Mouse (Mus musculus): ENCODE results near the gene Slc30a1. TPM values are rescaled to one million over a fixed set of nuclear protein-coding genes. Genes with fewer than 3 reads are reported as not detected.

Gene Slc30a1
- total RNA-seq, 2 experiments from 2014 or later = 21.1 to 30.1 TPM

DNA sequence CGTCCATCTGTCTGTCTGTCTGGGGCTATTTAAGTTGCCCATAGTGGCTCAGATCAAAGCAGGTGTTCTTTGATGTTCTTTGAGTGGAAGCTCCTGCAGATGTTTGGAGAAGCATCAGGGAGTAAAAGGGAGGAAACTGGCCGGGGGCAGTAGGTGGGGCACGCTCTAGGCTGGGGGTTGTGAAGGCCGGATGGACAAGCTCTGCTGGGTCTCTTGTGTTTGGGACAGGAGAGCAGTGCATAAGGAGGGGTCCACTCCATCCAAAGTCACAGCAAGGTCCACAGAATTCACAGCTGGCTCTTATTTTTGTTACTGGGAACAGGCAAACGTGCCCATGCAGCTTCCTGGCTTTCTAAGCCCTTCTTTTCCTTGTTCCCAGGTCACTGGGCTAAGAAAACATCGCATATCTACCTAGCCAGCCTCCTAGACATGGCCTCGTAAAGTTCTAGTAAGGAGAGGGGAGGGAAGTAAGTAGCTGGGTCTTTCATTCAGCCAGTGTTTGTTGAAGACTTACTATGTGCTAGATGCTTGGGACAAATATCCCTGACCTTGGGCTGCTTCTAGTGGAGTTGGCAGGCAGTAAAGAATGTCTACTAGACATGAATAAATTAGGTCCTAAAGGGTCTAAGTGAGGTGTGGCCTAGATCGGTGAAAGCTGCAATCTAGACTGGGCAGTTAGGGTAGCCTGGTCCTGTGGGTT, 25.9 kb downstream of the Slc30a1 start:
- ATAC-seq (replicated peaks; ENCODE audit: low FRiP score, poor library complexity, severe bottlenecking) = no peak

DNA sequence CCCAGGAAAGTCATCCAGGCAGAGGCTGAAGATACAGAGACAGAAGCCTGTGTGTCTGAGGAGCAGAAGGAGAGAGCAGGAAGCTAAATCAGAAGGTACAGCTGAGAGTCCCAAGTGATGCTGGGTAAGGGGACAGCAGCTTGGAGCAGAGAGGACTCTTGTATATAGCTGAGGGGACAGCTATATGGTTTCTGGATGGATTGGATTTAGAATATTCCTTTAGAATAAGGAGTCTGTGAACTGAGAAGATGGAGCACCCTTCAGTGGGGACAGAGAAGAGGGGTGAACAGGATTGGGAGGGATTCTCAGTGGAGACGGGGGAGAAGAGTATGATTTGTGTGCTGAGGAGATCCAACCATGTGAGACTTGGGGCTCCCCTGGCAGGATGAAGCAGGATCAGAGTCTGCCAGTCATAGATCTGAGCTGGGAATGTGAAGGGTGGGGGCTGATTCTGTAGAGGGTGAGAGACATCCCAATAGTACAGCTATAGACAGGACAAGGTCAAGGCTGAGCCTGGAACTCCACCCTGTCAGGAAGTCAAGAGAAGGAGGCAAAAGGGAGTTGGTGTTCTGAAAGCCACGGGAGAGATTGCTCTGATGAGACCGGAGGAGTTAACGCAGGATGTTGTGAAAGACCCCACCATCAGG, 26.5 kb downstream of the Slc30a1 start:
- peak; percentile 52; the same call in 1 of the 2 replicates for ATAC-seq (replicated peaks; ENCODE audit: low FRiP score, poor library complexity, severe bottlenecking)

DNA sequence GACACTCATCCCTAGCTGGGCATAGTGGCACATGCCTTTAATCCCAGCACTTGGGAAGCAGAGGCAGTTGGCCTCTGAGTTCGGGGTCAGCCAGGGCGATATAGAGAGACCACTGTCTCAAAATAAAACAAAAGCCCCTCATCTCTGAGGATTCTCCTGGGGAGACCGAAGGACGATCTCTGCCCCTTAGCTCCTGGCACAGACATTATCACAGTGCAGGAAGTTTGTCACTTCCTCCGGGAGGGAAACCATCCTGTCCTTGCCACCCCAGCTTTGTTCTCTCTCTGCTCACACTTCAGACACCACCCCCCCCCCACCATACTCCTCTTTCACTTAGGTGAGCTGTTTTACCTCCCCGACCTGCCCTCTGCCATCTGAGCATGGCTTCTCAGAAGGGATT, 37.1 kb downstream of the Slc30a1 start:
- ATAC-seq (replicated peaks; ENCODE audit: low FRiP score, poor library complexity, severe bottlenecking) = no peak

DNA sequence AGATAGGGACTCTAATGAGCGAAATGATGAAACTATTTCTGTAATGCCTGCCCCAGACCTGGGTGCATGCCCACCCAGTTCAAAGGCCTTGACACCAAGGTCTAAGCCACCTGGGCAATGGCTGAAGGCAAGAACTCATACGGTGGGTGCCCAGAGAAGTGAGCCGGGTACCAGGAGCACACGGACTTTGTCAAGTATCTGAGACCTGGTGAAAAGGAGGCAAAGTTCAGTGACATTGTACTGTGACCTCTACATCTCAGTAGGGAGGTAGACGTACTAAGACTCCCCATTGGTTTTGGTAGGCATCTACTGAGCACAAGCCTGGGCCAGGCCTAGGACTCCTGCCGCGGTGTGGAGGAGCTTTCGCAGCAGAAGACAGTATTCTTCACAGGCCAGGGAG, 38.8 kb downstream of the Slc30a1 start:
- ATAC-seq (replicated peaks; ENCODE audit: low FRiP score, poor library complexity, severe bottlenecking) = peak; percentile 40; the same call in 1 of the 2 replicates

DNA sequence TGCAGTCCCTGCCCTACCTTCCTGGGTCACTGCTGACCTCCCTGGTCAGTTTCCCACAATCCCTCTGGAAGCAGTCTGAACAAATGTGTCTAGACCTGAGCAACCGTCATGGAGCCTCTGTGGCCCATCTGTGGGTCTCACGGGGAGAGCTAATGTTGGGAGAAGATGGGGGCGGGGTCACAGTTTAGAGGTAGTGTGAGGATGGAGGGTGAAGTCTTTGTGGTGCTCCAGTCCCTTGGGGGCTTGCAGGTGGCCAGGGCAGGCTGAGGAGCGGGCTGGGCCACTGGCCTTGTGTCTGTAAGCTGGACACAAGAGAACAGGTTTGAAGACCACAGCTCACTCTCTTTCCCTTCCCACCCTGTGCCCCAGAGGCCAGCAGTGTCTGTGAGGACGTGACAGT, 39.2 kb downstream of the Slc30a1 start:
- ATAC-seq (replicated peaks; ENCODE audit: low FRiP score, poor library complexity, severe bottlenecking) = no peak

DNA sequence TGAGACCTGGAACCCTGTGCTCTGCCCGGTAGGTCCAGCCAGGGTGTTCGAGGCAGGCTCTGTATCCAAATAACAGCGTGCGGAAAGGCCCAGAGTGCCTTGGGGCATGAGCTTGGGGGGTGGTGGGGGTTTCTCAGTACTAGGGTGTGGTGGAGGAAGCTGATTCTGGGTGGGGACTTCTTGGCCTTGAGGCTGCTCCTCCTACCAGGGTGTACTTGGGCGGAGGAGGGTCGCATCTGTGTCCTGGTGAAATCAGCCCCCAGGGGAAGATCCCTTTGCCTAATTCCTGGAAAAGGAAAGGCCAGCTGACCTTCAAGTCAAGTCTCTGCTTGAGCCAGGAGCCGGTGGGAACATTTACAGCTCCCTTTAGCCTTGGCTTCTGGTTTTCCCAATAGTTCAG, 39.7 kb downstream of the Slc30a1 start:
- ATAC-seq (replicated peaks; ENCODE audit: low FRiP score, poor library complexity, severe bottlenecking) = no peak

DNA sequence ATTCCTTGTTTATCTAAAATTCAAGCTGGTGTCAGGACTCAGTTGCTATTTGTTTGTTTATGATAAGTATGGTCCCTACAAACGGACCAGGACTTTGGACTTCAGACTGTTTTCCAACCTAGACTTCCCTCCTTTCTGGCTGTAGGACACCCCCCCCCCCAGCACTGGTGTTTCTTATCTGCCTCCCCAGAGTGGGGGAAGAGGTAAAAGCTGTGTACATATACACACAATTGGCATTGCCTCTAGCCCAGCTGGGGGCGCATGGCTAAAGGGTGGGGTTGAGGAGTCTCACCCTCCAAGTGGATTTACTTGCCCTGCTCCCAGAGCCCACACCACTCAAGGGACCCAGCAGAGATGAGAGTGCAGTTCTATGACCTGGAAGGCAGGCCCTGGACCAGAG, 40.3 kb downstream of the Slc30a1 start:
- no peak for ATAC-seq (replicated peaks; ENCODE audit: low FRiP score, poor library complexity, severe bottlenecking)

DNA sequence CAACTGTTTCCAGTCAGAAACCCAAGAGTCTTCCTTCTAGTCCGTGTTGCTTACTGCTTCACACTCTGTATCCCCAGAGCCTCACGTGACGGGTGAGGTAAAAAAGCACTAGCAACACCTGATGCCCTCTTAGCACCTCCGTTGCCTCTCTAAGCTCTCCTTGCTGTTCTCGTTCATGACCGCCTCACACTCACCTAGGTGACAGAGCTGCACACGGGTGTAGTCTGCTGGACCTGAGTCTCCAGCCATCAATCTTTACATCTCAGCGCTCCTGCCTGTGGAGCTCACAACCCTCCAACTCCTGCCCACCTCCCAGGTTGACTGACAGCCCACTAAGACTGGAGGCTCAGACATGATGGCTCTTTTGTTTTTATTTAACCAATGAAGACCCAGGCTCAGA, 41.2 kb downstream of the Slc30a1 start:
- ATAC-seq (replicated peaks; ENCODE audit: low FRiP score, poor library complexity, severe bottlenecking) = no peak

DNA sequence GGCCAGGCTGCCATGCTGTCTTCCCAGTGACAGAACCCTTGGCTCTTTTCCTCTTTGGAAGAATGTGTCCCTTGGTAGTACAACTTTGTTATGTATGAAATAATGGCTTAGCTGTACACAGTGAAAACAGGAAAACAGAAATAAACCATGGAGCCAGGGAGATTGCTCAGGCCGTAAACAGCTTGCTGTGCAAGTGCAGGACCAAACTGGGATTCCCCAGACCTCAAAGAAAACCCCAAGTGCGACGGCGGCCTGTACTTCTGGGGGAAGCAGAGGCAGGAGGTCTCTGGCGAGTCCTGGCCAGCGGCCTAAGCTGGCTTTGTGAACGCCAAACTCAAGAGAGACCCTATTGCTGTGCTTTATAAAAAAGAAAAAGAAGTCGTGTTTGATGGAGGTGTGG, 42.0 kb downstream of the Slc30a1 start:
- no peak for ATAC-seq (replicated peaks; ENCODE audit: low FRiP score, poor library complexity, severe bottlenecking)

DNA sequence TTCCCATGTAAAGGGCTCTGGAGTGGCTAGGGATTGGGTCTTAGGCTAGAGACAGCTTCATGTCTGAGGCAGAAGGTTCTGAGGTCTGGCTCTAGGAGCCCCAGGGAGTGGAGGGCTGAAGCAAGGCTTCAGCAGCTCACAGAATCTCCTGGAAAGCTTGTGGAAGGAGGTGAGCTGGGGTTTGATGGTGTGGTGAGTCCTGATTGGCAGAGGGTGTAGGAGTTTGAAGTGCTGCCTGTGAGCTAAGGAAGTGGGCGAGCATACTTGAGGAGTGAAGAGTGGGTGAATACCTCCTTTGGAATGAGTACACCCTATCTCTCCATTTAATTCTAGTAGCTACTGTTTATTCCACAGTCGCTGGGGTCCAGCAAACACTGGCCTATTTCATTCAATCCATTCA, 44.0 kb downstream of the Slc30a1 start:
- no peak for ATAC-seq (replicated peaks; ENCODE audit: low FRiP score, poor library complexity, severe bottlenecking)

DNA sequence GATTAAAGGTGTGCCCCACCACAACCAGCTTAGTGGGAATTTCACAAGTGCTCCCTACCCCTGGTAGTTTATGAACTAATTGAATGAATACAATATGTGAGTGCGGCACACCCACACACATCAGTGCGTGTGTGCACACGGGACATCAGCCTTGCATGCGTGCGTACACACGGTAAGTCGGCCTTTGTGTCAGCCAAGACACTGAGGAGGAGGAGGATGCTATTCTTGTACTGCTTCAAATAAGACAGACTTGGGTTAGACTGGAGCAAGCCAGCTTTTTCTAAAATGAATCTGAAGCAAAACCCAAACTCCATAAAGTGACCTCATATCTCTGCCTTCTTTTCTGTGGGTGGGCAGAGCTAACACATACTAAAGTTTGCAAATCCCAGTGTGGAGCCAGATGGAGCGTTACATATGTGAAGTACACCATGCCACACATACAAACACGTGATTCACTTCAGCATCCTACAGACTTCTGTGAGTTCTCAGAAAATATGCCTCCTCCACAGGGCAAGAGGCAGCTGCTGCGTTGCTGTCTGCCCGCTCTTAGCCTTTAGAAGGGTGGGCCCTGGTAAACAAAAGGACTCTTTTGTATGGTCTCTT, 46.3 kb downstream of the Slc30a1 start:
- no peak for ATAC-seq (replicated peaks; ENCODE audit: low FRiP score, poor library complexity, severe bottlenecking)

DNA sequence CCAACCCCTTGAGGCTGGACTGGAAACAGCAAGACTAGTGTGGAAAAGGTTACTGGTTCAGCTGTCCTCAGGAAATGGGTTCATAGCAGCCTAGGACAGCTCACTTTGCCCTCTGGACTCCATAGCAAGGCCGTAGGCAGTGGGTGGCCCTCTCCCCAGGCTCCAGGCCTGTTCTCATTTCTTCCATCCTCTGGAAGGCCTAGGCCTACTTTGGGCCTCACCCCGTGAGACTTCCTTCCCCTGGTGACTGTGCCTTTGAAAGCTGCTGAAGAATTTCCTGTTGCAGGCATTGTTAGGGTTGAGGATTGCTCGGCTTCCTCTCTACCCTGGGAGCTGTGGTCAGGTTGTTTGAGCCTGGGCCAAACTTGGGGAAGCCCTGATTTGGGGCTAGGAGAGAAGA, 48.5 kb downstream of the Slc30a1 start:
- no peak for ATAC-seq (replicated peaks; ENCODE audit: low FRiP score, poor library complexity, severe bottlenecking)

DNA sequence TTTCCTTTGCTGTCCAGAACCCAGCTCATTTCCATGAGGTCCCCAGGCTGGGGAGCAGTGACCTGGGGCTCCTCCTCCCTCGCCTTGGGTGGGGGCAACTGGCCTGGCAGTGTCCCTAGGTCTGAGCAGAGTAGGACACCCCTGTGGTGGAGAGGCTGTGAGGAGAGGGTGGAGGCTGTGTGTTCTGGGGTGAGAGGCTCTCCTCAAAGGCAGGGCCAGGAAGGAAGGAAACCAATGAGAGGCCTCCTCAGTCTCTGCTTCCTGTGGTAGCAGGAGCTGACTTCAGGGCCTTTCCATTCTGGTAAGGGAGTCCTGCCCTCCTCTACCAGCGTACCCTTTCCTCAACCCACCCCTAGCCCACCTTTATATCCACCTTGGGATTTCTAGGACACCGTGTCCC, 49.7 kb downstream of the Slc30a1 start:
- ATAC-seq (replicated peaks; ENCODE audit: low FRiP score, poor library complexity, severe bottlenecking) = no peak

DNA sequence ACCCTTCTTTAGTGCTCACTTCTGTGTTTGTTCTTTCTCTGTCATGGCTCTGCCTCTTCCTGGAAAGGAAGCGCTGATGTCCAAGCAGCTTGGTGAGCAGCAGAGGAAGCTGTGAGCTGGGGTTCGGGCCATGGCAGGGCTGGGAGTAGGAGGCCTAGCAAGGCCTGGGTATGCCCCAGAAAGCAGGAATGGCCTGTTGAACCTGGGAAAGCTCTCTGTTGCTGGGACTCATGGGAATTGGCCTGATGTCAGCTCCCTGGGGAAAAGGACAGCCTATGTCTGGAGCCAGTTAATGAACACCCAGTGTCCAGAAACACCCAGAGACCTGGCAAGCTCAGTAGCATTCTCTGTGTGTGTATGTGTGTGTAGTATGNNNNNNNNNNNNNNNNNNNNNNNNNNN, 50.3 kb downstream of the Slc30a1 start:
- no peak for ATAC-seq (replicated peaks; ENCODE audit: low FRiP score, poor library complexity, severe bottlenecking)

DNA sequence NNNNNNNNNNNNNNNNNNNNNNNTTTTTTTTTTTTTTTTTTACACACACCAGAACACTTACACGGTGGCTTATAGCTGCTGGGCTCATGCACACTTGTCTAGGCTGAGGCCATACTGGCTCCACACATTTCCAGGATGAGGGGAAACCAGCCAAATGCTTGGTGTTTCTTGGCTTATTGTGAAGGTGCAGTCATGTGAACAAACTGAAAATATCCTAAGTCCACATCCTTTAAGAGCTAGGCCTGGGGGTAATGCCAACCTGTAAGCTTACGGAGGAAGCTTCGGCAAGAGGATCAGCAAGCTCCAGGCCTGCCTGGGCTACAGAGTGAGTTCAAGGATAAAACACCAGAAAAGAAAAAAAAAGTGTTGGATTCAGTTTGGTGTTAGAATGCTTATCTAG, 50.8 kb downstream of the Slc30a1 start:
- no peak for ATAC-seq (replicated peaks; ENCODE audit: low FRiP score, poor library complexity, severe bottlenecking)

DNA sequence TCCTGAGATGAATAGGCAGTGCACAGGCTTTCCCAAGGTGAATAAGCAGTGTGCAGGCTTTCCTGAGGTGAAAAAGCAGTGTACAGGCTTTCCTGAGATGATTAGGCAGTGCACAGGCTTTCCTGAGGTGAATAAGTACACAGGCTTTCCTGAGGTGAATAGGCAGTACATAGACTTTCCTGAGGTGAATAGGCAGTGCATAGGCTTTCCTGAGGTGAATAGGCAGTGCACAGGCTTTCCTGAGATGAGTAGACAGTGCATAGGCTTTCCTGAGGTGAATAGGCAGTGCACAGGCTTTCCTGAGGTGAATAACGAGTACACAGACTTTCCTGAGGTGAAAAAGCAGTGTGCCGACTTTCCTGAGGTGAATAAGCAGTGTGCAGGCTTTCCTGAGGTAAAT, 54.4 kb downstream of the Slc30a1 start:
- no peak for ATAC-seq (replicated peaks; ENCODE audit: low FRiP score, poor library complexity, severe bottlenecking)

Other genes starting within 250 kb of the Slc30a1 start
- 7.9 and 16.3 TPM in 2 replicates for gene Lpgat1, start 188.9 kb upstream of the Slc30a1 start, total RNA-seq (2015; ENCODE audit: low replicate concordance)
- 5.7 and 8.5 TPM in 2 replicates for gene Lpgat1, start 188.9 kb upstream of the Slc30a1 start, total RNA-seq (2017; ENCODE audit: low replicate concordance)
- gene Nek2, start 85.3 kb upstream of the Slc30a1 start, total RNA-seq (2015; ENCODE audit: low replicate concordance) = 18.4 and 18.8 TPM in 2 replicates
- 29.2 and 65.2 TPM in 2 replicates for gene Nek2, start 85.3 kb upstream of the Slc30a1 start, total RNA-seq (2017; ENCODE audit: low replicate concordance)
- not detected in 2 replicates for gene Rd3, start 70.6 kb downstream of the Slc30a1 start, total RNA-seq (2015; ENCODE audit: low replicate concordance)
- gene Rd3, start 70.6 kb downstream of the Slc30a1 start, total RNA-seq (2017; ENCODE audit: low replicate concordance) = 0.26 TPM in 1 of 2 replicates, not detected in the other
- gene Traf5, start 185.8 kb downstream of the Slc30a1 start, total RNA-seq (2015; ENCODE audit: low replicate concordance) = 8.2 TPM in 1 of 2 replicates, not detected in the other
- 1.5 and 2.6 TPM in 2 replicates for gene Traf5, start 185.8 kb downstream of the Slc30a1 start, total RNA-seq (2017; ENCODE audit: low replicate concordance)
- gene Rcor3, start 231.3 kb downstream of the Slc30a1 start, total RNA-seq (2015; ENCODE audit: low replicate concordance) = 7.5 and 12.5 TPM in 2 replicates
- 10.8 and 41.0 TPM in 2 replicates for gene Rcor3, start 231.3 kb downstream of the Slc30a1 start, total RNA-seq (2017; ENCODE audit: low replicate concordance)

Measured in erythroblast, adult 5-6 weeks (primary cell).